Mouse (Mus musculus) thymus, postnatal 25 days (tissue): ENCODE results near the gene Crtc1.
A peak's percentile ranks its signal among the peaks of the same experiment; 100 is the strongest.

Experiments
- DNase-seq: peaks from one replicate; pipeline ENCODE4 v3.0.0; 2022

The Crtc1 gene

DNA sequence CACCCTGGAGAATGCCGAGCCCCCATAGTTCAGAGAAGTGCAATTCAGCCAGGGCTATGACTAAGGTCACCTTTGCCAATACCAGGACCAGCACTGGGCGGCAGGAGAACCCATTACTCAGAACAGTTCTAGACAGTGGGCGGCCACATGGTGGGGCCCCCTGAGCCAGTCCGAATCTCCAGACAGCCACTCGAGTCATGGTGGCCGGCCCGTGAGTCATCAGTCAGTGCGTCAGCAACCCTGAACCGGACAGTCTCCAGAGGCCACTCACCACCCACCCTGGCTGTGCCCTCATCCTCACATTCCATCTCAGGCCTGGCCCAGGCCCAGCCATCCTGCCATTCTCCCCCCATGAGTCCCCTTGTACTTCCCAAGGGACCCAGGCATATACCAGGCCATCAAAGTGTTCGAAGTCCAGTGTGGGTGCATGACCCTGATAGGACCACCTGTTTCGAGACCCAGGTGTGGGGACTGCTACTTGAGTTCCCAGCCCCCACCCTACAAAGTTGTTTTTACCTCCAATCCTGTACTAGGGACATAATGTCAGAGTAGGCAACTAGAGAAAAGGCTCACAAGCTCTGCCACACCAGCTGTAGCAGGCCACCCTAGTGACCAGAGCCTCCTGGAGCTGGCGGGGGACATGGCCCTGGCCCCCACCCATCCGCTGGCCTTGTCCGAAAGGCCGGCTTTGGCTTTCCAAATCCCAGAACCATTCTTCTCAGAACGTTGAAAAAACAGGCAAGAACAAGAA, 22.6 kb upstream of the Crtc1 start:
- DNase-seq: no peak

- DNase-seq: no peak
These were observed 21.2 kb upstream of the Crtc1 start for GRCm38 (mm10) chr8:70460606-70461005.

GRCm38 (mm10) chr8:70460199-70460598, 20.8 kb upstream of the Crtc1 start:
- no peak for DNase-seq

- DNase-seq: no peak
These were observed 20.3 kb upstream of the Crtc1 start for GRCm38 (mm10) chr8:70459636-70460035.

DNA sequence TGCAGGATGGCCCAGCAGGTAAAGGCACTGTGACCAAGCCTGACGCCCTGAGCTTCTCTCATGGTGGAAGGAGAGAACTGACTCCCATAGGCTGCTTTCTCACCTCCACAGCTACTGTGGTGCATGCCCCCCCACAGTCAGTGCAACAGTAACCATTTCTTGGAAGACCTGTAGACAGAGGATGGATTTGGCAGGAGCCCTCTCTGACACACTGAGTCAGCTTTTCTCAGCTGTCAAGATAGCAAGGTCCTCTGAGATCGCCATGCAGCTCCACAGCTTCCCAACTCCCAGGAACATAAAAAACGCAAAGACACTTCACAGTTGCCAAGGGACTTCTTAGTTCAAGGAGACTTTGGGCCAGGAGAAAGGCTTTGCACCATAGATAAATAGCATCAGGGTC, 19.1 kb upstream of the Crtc1 start:
- no peak for DNase-seq

- no peak for DNase-seq
These were observed 18.5 kb upstream of the Crtc1 start for GRCm38 (mm10) chr8:70457882-70458281.

- no peak for DNase-seq
These were observed 17.6 kb upstream of the Crtc1 start for GRCm38 (mm10) chr8:70456996-70457395.

- no peak for DNase-seq
These were observed 14.5 kb upstream of the Crtc1 start for GRCm38 (mm10) chr8:70453852-70454251.

- DNase-seq: no peak
These were observed 13.0 kb upstream of the Crtc1 start for GRCm38 (mm10) chr8:70452196-70452966.

GRCm38 (mm10) chr8:70447639-70448420, 8.5 kb upstream of the Crtc1 start:
- DNase-seq: no peak

DNA sequence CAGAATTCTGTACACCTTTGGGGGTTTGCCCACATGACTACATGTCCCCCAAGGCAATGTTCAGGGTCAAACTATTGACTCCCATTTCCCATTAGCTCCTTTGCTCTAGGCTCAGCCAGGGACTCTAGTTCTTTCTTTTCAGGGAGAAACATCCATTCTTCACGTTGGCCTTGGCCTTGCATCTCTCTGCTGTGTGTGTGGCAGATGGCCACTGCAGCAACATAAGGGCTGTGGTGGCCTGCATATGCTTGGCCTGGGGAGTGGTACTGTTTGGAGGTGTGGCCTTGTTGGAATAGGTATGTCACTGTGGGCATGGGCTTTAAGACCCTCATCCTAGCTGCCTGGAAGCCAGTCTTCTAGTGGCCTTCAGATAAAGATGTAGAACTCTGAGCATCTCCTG, 6.6 kb upstream of the Crtc1 start:
- no peak for DNase-seq

GRCm38 (mm10) chr8:70443326-70443725, 3.9 kb upstream of the Crtc1 start:
- DNase-seq: no peak

DNA sequence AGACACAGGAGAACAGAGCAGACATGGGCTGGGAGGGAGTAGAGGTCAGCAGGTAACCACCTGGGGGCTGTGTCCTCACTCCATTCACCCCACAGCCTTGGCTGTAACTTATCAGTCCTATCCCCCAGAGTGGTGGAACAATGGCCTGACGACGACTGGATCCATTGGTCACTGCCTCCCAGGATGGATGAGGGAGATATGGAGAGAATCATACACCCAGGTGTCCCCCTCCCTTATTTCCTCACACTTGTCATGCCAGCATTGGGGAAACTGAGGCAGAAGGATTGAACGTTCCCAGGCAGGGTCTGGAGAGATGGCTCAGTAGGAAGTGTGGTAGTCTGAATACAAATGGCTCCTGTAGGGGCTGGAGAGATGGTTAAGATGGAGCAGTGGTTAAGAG, 2.2 kb upstream of the Crtc1 start:
- no peak for DNase-seq

GRCm38 (mm10) chr8:70440246-70440645, 867 bp upstream of the Crtc1 start:
- no peak for DNase-seq

DNA sequence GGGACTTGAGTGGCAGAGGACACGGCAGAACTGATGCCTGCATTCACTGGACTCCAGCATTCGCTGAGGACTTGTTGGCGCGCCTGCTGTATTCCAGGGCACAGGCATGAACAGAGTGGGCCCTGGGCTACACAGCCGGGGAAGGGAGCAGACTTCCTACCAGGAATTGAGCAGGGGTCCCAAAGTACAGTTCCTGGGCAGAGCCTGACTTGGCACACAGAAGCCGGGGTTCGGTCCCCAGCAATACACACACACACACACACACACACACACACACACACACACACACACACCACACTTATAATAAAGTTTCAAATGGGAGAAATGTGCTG, 435 bp upstream of the Crtc1 start:
- no peak for DNase-seq

- DNase-seq: no peak
These were observed 956 bp downstream of the Crtc1 start for GRCm38 (mm10) chr8:70438423-70438822.

DNA sequence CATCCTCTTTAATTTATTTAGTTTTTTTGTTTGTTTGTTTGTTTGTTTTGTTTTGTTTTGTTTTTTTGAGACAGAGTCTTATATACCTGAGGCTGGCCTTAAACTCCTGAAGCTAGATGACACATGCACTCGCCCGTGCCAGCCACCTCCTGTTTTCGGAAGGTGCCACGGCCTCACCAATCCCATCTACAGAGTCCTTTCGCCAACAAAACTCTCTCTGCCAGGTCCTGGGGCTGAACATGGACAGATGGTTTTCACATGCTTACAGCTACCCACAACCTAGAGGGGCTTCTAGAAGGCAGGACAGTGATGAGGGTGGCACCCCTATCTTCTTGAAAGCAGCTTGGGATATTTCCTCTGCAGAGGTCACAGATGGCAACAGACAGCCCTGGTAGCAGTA, 4.2 kb downstream of the Crtc1 start:
- no peak for DNase-seq

GRCm38 (mm10) chr8:70432991-70433536, 6.3 kb downstream of the Crtc1 start:
- DNase-seq: no peak

DNA sequence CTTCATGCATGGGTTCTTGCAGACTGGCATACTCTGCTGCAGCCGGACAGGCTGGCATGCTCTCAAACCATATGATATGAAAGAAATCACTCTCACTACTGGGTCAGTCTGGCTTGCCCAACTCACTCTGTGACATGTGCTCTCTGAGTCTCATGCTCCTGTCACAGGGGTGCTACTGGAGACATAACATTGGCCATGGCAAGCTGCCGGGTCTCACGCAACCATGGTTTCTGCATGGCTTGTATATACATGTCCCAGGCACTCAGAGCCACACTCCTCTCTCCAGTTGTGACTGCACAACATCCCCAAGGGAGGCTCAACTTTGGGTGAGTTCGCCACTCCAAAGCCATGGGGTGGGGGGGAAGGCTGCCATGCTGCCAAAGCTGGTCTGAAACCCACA, 8.2 kb downstream of the Crtc1 start:
- no peak for DNase-seq

DNA sequence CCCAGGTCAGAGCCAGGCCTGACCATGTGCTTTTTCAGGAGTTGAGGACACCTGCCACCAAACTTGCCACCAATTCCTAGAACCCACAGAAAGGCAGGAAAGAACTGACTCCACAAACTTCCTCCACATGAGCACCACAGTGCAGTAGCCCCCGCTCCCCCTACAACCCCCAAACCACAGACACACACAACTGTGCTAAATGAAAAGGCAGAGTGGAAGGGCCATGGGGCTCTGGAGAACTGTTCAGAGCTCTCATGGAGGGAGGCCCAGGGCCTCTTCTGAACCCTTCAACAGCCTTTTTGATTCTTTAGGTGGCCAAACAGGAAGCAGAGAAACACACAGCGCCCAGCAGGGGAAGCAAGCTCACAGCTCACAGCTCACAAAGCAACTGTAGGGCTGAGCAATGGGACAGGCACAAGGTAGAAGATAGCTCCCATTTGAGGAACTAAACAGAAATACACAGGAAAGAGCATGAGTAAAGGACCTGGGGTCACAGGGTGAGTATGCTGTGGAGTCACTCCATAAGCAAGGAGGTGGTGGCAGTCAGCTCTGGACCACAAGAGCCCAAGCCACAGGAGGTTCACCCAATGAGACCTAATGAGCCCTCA, 13.0 kb downstream of the Crtc1 start:
- DNase-seq: peak; percentile 10

DNA sequence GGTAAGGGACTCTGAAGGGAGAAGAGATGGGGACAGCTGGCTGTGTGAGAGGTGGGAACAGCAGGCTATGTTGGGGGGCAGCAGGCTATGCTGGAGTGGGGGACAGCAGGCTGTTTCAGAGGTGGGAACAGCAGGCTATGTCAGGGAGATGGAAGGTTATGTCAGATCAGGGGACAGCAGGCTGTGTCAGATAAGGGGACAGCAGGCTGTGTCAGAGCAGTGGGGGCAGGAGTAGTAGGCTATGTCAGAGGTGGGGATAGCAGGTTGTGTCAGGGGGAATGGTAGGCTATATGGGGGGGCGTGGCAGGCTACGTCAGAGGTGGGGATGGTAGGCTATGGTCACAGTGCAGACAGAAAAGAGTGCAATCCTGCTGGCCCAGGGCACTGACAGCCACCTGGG, 16.7 kb downstream of the Crtc1 start:
- no peak for DNase-seq

GRCm38 (mm10) chr8:70421349-70422104, 17.9 kb downstream of the Crtc1 start:
- no peak for DNase-seq
